Mouse (Mus musculus) midbrain, embryonic 16.5 days (tissue): ENCODE measurements around the gene Rhpn2. TPM values are rescaled to one million over a fixed set of nuclear protein-coding genes. Genes with fewer than 3 reads are reported as not detected.
"Not testable (repeated sequence)": the region's sequence is repeated elsewhere in the genome, so short reads cannot be mapped to it uniquely, and the experiment has no call there.

Experiments
- ATAC-seq: fragments of 200-750 bp; cut with Nextera tagmentation; 2 replicates; pipeline ENCODE4 v1.8.0; 2017; ENCODE audit warnings: moderate TSS enrichment
- H3K27ac ChIP-seq: fragments of 300-500 bp; sonication (generic); 2 replicates; pipeline ENCODE4 v1.5.1; 2014; ENCODE audit warnings: mild to moderate bottlenecking, low read length, mixed read lengths
- H3K27me3 ChIP-seq: fragments of 300-500 bp; sonication (generic); 2 replicates; pipeline ENCODE4 v1.6.1; 2014; ENCODE audit warnings: low read depth, low read length, mixed read lengths; ENCODE audit not compliant: control insufficient read depth, insufficient read depth
- H3K36me3 ChIP-seq: fragments of 300-500 bp; sonication (generic); 2 replicates; pipeline ENCODE4 v1.6.1; 2014; ENCODE audit warnings: mild to moderate bottlenecking, low read length, moderate library complexity, mixed read lengths; ENCODE audit not compliant: control insufficient read depth, insufficient read depth
- H3K4me1 ChIP-seq: fragments of 300-500 bp; sonication (generic); 2 replicates; pipeline ENCODE4 v1.6.1; 2014; ENCODE audit warnings: mild to moderate bottlenecking, low read length, mixed read lengths; ENCODE audit not compliant: control insufficient read depth, insufficient read depth
- H3K4me2 ChIP-seq: fragments of 300-500 bp; sonication (generic); 2 replicates; pipeline ENCODE4 v1.6.1; 2014; ENCODE audit warnings: mild to moderate bottlenecking, low read length, mixed read lengths
- H3K4me3 ChIP-seq: fragments of 300-500 bp; sonication (generic); 2 replicates; pipeline ENCODE4 v1.5.1; 2014; ENCODE audit warnings: low read depth, mild to moderate bottlenecking, low read length, moderate library complexity, mixed read lengths
- H3K9ac ChIP-seq: fragments of 300-500 bp; sonication (generic); 2 replicates; pipeline ENCODE4 v1.6.1; 2014; ENCODE audit warnings: low read depth, low read length, mixed read lengths
- H3K9me3 ChIP-seq: fragments of 300-500 bp; sonication (generic); replicated peaks from 2 replicates; pipeline ENCODE4 v1.6.1; 2014; ENCODE audit warnings: mild to moderate bottlenecking, low read length, mixed read lengths; ENCODE audit not compliant: control insufficient read depth, poor library complexity, severe bottlenecking
- WGBS: fragments of 180-500 bp; shearing (Covaris S2); extraction: QIAGEN DNeasy Blood & Tissue Kit; methylation state at CpG from one replicate; pipeline ENCODE4 v1.1.7; 2014; 5-methylcytosine and 5-hydroxymethylcytosine counted together
- polyA plus RNA-seq: library from polyadenylated mRNA; unstranded; fragments of >200 nt; fragmentation: Nextera tagmentation; extraction: Ambion mirVana; gene quantifications from 2 replicates; pipeline ENCODE4 v1.2.1, GENCODE M21; 2015

Gene Rhpn2
- polyA plus RNA-seq, 1 experiment from 2014 or later = 1.3 TPM

DNA sequence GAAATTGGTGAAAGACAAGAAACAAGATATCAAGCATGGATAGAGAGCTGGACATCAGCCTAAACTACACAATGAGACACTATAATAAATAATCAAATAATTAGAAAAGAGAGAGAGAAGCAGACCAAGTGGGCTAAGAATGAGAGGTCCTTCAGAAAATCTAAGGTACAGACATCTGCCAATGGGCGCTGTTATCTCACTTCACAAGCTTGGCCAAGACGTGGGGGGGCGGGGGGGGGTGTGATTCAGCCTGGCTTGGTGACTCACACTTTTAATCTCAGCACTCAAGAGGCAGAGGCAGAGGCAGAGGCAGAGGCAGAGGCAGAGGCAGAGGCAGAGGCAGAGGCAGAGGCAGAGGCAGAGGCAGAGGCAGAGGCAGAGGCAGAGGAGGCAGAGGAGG is 14.7 kb upstream of the Rhpn2 start:
- not testable (repeated sequence) for H3K27me3 ChIP-seq, H3K9ac ChIP-seq, H3K27ac ChIP-seq, H3K36me3 ChIP-seq, H3K4me2 ChIP-seq, H3K9me3 ChIP-seq, ATAC-seq, H3K4me3 ChIP-seq
- peaks cover 15% of the 10 kb centered on the region for H3K4me1 ChIP-seq
- WGBS = 79% methylated on average over 3 of the region's 3 CpGs

- Histone ChIP-seq H3K4me3 (no peak overlapping the region), H3K9ac (no peak overlapping the region), H3K27ac (no peak overlapping the region), H3K36me3 (no peaks in the 10 kb centered on the region), H3K9me3 (no peaks in the 10 kb centered on the region), H3K4me2 (no peak overlapping the region), H3K27me3 (no peaks in the 10 kb centered on the region), H3K4me1 (peaks cover 15% of the 10 kb centered on the region)
- ATAC-seq = no peak
- 83% methylated on average over 4 of the region's 4 CpGs for WGBS
These were observed 14.2 kb upstream of the Rhpn2 start for GRCm38 (mm10) chr7:35319755-35320154.

DNA sequence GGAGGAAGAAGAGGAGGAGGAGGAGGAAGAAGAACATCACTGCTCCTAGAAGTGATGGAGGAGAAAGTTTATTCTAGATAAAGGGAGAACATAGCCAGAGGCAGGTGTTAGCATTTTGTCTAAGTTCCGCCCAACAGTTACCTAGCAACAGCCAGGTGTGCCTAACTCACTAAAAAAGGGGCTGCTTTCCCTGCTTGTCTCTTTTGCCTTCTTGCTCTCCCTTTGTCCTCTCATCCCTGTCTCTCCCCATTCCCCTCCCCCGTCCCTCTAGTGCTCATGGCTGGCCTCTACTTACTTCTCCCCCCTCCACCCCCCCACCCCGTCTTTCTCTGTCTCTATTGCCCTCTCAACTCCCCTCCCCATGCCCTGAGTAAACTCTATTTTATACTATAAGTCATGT is 11.8 kb upstream of the Rhpn2 start:
- Histone ChIP-seq H3K36me3 (no peaks in the 10 kb centered on the region), H3K4me1 (peaks cover 11% of the 10 kb centered on the region), H3K27ac (no peak overlapping the region), H3K27me3 (no peaks in the 10 kb centered on the region), H3K4me3 (no peak overlapping the region), H3K4me2 (no peak overlapping the region), H3K9me3 (no peaks in the 10 kb centered on the region), H3K9ac (no peak overlapping the region)
- WGBS = 48% methylated on average over 3 of the region's 3 CpGs
- ATAC-seq = no peak

DNA sequence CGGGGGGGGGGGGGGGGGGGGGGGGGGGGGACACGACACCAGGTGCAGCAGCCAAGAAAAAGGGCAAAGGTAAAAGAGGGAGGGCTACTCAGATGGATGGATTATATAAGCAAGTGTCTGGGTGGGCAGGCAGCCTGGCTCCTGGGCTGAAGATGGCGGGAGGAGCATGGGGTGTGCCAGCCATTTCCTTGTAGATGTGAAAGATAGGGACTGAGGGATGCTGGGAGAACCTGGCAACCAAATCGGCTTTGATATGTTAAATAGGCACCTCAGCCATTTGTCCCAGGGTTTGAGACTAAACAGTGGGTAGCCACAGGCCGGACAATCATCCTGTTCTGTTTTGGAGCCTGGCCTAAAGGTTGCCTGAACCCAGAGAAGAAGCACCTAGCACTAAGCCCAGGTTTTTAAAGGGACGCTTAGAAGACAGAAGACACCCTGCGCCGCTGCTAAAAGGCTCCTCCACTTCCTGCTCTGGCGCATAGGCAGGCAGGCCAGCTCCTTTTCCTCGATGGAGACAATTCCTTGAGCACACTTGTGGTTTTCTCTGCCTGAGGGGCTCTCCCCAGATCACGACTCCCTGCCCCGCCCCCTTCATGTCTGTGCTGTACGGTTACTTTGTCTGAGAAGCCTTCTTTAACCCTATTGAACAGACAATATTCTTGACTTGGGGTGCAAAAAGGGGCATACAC is 11.1 kb upstream of the Rhpn2 start:
- H3K4me1 ChIP-seq = peaks cover 6% of the 10 kb centered on the region
- H3K27me3 ChIP-seq = no peaks in the 10 kb centered on the region
- H3K36me3 ChIP-seq = no peaks in the 10 kb centered on the region
- no peak for ATAC-seq
- H3K9me3 ChIP-seq = no peaks in the 10 kb centered on the region
- 5% methylated on average over 11 of the region's 13 CpGs for WGBS
- H3K4me3 ChIP-seq = no peak overlapping the region
- H3K27ac ChIP-seq = no peak overlapping the region
- H3K9ac ChIP-seq = peak overlapping the region; percentile 39; the same call in 1 of the 2 replicates
- 0 out of 2 replicates have a peak overlapping the region, but pooled peaks have one; percentile 3 for H3K4me2 ChIP-seq

DNA sequence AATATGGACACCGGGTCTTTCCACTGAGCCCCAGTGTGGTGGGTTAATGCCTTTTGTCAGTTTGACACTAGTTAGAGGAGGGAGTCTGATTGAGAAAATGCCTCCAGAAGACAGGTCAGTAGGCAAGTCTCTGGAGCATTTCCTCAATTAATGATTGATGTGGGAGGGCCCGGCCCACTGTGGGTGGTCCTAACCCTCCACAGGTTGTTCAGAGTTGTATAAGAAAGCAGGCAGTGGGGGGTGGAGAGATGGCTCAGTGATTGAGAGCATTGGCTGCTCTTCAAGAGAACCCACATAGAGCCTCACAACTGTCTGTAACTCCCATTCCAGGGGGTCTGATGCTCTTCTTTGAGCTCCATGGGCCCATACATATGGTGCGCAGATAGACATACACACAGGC is 2.4 kb upstream of the Rhpn2 start:
- H3K4me2 ChIP-seq = no peak overlapping the region

DNA sequence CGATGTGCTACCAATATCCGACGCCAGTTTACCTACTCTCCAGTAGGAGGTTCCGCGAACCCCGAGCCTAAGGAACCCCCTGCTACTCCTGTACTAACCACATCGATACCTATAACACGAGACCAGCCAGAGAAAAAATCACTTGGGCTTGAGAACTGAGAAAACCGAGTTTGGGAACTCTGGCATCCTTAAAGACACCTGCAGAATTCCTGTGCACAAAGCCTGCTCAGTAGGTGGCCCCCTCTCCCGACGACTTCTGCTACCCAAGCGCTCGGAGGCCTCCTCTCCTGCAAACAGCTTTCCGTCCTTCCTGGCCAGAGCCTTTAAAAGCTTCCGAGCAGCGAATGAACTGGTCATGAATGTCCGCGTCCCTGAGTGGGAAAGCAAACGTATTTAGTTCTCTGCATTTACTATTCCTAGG is 729 bp upstream of the Rhpn2 start:
- under 1% methylated on average over 19 of the region's 19 CpGs for WGBS
- Histone ChIP-seq H3K27me3 (peaks cover 6% of the 10 kb centered on the region; the same call in 1 of the 2 replicates), H3K4me3 (peak overlapping the region; percentile 57), H3K36me3 (no peaks in the 10 kb centered on the region), H3K4me1 (peaks cover 9% of the 10 kb centered on the region; the same call in 1 of the 2 replicates), H3K9ac (peak overlapping the region; percentile 51), H3K27ac (peak overlapping the region; percentile 49), H3K9me3 (no peaks in the 10 kb centered on the region), H3K4me2 (peak overlapping the region; percentile 96)
- peak; percentile 52 for ATAC-seq

More for the DNA sequence above, 2.4 kb upstream of the Rhpn2 start:
- H3K9ac ChIP-seq = no peak overlapping the region
- H3K27me3 ChIP-seq = peaks cover 4% of the 10 kb centered on the region; the same call in 1 of the 2 replicates
- H3K4me3 ChIP-seq = no peak overlapping the region
- H3K36me3 ChIP-seq = no peaks in the 10 kb centered on the region
- no peak overlapping the region for H3K27ac ChIP-seq
- no peaks in the 10 kb centered on the region for H3K9me3 ChIP-seq
- 59% methylated on average over 3 of the region's 3 CpGs for WGBS
- peaks cover 9% of the 10 kb centered on the region; the same call in 1 of the 2 replicates for H3K4me1 ChIP-seq
- no peak for ATAC-seq

GRCm38 (mm10) chr7:35334527-35335452 is 820 bp downstream of the Rhpn2 start:
- WGBS = under 1% methylated on average over 50 of the region's 51 CpGs
- H3K4me1 ChIP-seq = peaks cover 9% of the 10 kb centered on the region; the same call in 1 of the 2 replicates
- H3K27me3 ChIP-seq = peaks cover 6% of the 10 kb centered on the region; the same call in 1 of the 2 replicates
- H3K9me3 ChIP-seq = no peaks in the 10 kb centered on the region
- ATAC-seq = peak; percentile 46
- no peaks in the 10 kb centered on the region for H3K36me3 ChIP-seq
- peak overlapping the region; percentile 96 for H3K4me2 ChIP-seq
- H3K9ac ChIP-seq = peak overlapping the region; percentile 51
- H3K4me3 ChIP-seq = peak overlapping the region; percentile 57
- no peak overlapping the region for H3K27ac ChIP-seq

DNA sequence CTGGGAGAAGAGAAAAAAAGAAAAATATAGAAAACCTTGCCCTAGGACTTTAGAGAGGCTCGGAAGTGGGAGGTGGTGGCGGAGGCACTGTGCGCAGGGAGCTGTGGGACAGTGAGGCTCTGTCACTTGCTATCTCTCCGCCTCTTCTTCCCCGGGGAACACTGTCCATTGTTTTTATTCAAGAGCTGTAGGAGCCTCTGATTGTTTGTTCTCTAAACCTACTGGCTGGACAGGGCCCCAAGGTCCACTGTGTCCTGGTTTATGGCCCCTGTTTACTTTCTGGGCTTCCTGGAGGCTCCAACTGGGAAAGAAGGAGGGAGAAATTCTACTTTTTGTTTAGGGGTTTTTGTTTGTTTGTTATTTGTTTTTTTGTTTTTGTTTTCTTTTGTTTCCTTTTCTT is 6.2 kb downstream of the Rhpn2 start:
- H3K4me3 ChIP-seq = no peak overlapping the region
- no peak overlapping the region for H3K27ac ChIP-seq
- no peak overlapping the region for H3K9ac ChIP-seq
- H3K4me2 ChIP-seq = no peak overlapping the region
- H3K4me1 ChIP-seq = peaks cover 1% of the 10 kb centered on the region; the same call in 1 of the 2 replicates
- 25% methylated on average over 5 of the region's 5 CpGs for WGBS
- H3K27me3 ChIP-seq = 0 out of 2 replicates have a peak, but pooled peaks cover 3% of the 10 kb centered on the region
- ATAC-seq = no peak
- H3K36me3 ChIP-seq = no peaks in the 10 kb centered on the region
- no peaks in the 10 kb centered on the region for H3K9me3 ChIP-seq
